ENCODE assay signal across 20 mouse cellular contexts in the genomic region with DNA sequence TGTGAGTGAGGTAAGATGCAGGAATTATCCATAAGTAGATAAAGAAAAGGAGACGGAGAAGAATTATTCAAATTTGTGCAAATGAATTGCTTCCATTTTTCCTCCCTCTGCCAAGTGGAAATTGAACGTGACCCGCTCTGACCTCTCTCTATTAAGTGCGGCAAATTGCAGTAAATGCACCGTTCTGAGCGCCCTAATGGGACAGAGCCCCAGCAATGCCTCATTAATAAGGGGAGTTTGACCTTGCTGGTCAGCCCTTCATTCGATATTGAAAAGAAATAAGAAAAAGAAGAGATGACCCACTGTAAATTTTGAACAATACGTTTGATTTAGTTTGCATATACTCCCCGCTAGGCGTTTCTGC.
DNase-seq lines count a peak whose midpoint lies in the region; ATAC-seq and TF ChIP-seq lines count a peak whose summit lies in the region.
"Had no signal": no experiment of that assay in that cellular context is flagged by ENCODE, and none has a peak within 500 bp of the region (broad histone marks: within the 10 kb centered on the region; RNA-seq: fewer than 3 reads in every experiment).

No protein-coding gene starts in this region.

- H3K4me1 ChIP-seq in limb, embryonic 13.5 days: 0 out of 2 replicates have a peak, but pooled peaks cover 5% of the 10 kb centered on the region
- peaks cover 12% of the 10 kb centered on the region for H3K4me1 ChIP-seq in limb, embryonic 10.5 days
- H3K4me1 ChIP-seq in hindbrain, embryonic 14.5 days (replicated peaks; ENCODE audit: control insufficient read depth, insufficient read depth, low read length): 0 out of 2 replicates have a peak, but pooled peaks cover 3% of the 10 kb centered on the region
- H3K4me1 ChIP-seq in neural tube, embryonic 14.5 days (ENCODE audit: control insufficient read depth, insufficient read depth, low read length): peaks cover 4% of the 10 kb centered on the region; the same call in 1 of the 2 replicates
- H3K4me1 ChIP-seq in kidney, adult 2 months (ENCODE audit: control insufficient read depth, insufficient read depth, low read length): no peaks in the 10 kb centered on the region

- no peak overlapping the region for H3K9ac ChIP-seq in limb, embryonic 13.5 days
- no peak overlapping the region for H3K9ac ChIP-seq in hindbrain, embryonic 14.5 days
- no peak overlapping the region for H3K9ac ChIP-seq in neural tube, embryonic 14.5 days (replicated peaks; ENCODE audit: low read depth, low read length)
- H3K9ac ChIP-seq: liver, embryonic 14.5 days had no signal

- 0 out of 2 replicates have a peak overlapping the region, but pooled peaks have one; percentile 4 for H3K4me2 ChIP-seq in limb, embryonic 13.5 days (replicated peaks)
- H3K4me2 ChIP-seq in hindbrain, embryonic 14.5 days (replicated peaks): peak overlapping the region; percentile 31
- peak overlapping the region; percentile 23; the same call in 1 of the 2 replicates for H3K4me2 ChIP-seq in neural tube, embryonic 14.5 days (ENCODE audit: low read depth, low read length)

- H3K27ac ChIP-seq in limb, embryonic 13.5 days: no peak overlapping the region
- H3K27ac ChIP-seq in limb, embryonic 10.5 days: no peak overlapping the region
- peak overlapping the region; percentile 40; the same call in 1 of the 2 replicates for H3K27ac ChIP-seq in hindbrain, embryonic 14.5 days
- H3K27ac ChIP-seq in neural tube, embryonic 14.5 days (ENCODE audit: low read depth, low read length): no peak overlapping the region
- no peak overlapping the region for H3K27ac ChIP-seq in kidney, adult 2 months (ENCODE audit: insufficient read depth, low read depth, low read length)
- H3K27ac ChIP-seq: layer of hippocampus, adult 2 months; left cerebral cortex, adult 2 months; liver, embryonic 14.5 days had no signal

- no peak overlapping the region for H3K4me3 ChIP-seq in limb, embryonic 13.5 days
- H3K4me3 ChIP-seq in limb, embryonic 10.5 days: no peak overlapping the region
- no peak overlapping the region for H3K4me3 ChIP-seq in hindbrain, embryonic 14.5 days (replicated peaks; ENCODE audit: low read length)
- no peak overlapping the region for H3K4me3 ChIP-seq in neural tube, embryonic 14.5 days (ENCODE audit: low read depth, low read length)
- H3K4me3 ChIP-seq in kidney, adult 2 months (ENCODE audit: insufficient read depth, low read depth, low read length): no peak overlapping the region
- H3K4me3 ChIP-seq: layer of hippocampus, adult 2 months; left cerebral cortex, adult 2 months; myocyte had no signal

- H3K36me3 ChIP-seq in limb, embryonic 13.5 days: no peaks in the 10 kb centered on the region
- no peaks in the 10 kb centered on the region for H3K36me3 ChIP-seq in limb, embryonic 10.5 days
- H3K36me3 ChIP-seq in hindbrain, embryonic 14.5 days (replicated peaks; ENCODE audit: control insufficient read depth, insufficient read depth): no peaks in the 10 kb centered on the region
- H3K36me3 ChIP-seq in neural tube, embryonic 14.5 days (ENCODE audit: control insufficient read depth, insufficient read depth, low read length): no peaks in the 10 kb centered on the region
- H3K36me3 ChIP-seq in kidney, adult 2 months (ENCODE audit: control insufficient read depth, insufficient read depth, low read length): no peaks in the 10 kb centered on the region
- H3K36me3 ChIP-seq: G1E had no signal

- no peak for TF ChIP-seq POLR2A in kidney, adult 2 months (IDR thresholded peaks at IDR 0.05; ENCODE audit: low read depth, low read length)

- peak; percentile 17 for DNase-seq in embryo, embryonic 10 days (ENCODE audit: low spot score)
- no peak for DNase-seq in embryo, embryonic 9.5 days (ENCODE audit: extremely low spot score)
- no peak for DNase-seq in limb, embryonic 10.5 days (ENCODE audit: low spot score)
- no peak for DNase-seq in hindbrain, embryonic 14.5 days (ENCODE audit: low spot score)
- no peak for DNase-seq in right cerebral cortex, postnatal 25 days
- no peak for DNase-seq in kidney, adult 2 months
- DNase-seq: cerebellum, postnatal 10 days; heart, postnatal 4 days; kidney, adult 11 months; kidney, postnatal 10 days; right cerebral cortex, postnatal 4 days; thymus, postnatal 36 days had no signal

- 60% methylated on average over 10 of the region's 10 CpGs for WGBS in limb, embryonic 13.5 days
- WGBS in limb, embryonic 10.5 days: 77% methylated on average over 10 of the region's 10 CpGs
- 25% methylated on average over 10 of the region's 10 CpGs for WGBS in hindbrain, embryonic 14.5 days
- 26% methylated on average over 10 of the region's 10 CpGs for WGBS in neural tube, embryonic 14.5 days
- WGBS in kidney, adult 2 months: 68% methylated on average over 10 of the region's 10 CpGs

- ATAC-seq in limb, embryonic 13.5 days (ENCODE audit: low FRiP score, low read depth): no peak
- no peak for ATAC-seq in hindbrain, embryonic 14.5 days (ENCODE audit: low FRiP score)
- ATAC-seq in neural tube, embryonic 14.5 days (ENCODE audit: low read depth): no peak
- ATAC-seq: CD4-positive, CD25-positive, alpha-beta regulatory T cell, adult 4 months had no signal

- no peaks in the 10 kb centered on the region for H3K9me3 ChIP-seq in limb, embryonic 13.5 days
- no peaks in the 10 kb centered on the region for H3K9me3 ChIP-seq in limb, embryonic 10.5 days (replicated peaks)
- no peaks in the 10 kb centered on the region for H3K9me3 ChIP-seq in hindbrain, embryonic 14.5 days (ENCODE audit: control insufficient read depth, low read length)
- no peaks in the 10 kb centered on the region for H3K9me3 ChIP-seq in neural tube, embryonic 14.5 days (ENCODE audit: control insufficient read depth, low read length)

- no peak for TF ChIP-seq CTCF in kidney, adult 2 months (conservative IDR thresholded peaks at IDR 0.05; ENCODE audit: insufficient read depth, insufficient read length, low read depth, low read length)

- no peaks in the 10 kb centered on the region for H3K27me3 ChIP-seq in limb, embryonic 13.5 days
- no peaks in the 10 kb centered on the region for H3K27me3 ChIP-seq in limb, embryonic 10.5 days (ENCODE audit: low read depth, poor library complexity, severe bottlenecking)
- no peaks in the 10 kb centered on the region for H3K27me3 ChIP-seq in hindbrain, embryonic 14.5 days (ENCODE audit: control insufficient read depth, insufficient read depth, low read length)
- no peaks in the 10 kb centered on the region for H3K27me3 ChIP-seq in neural tube, embryonic 14.5 days (ENCODE audit: control insufficient read depth, insufficient read depth, low read length)
- no peaks in the 10 kb centered on the region for H3K27me3 ChIP-seq in kidney, adult 2 months (replicated peaks; ENCODE audit: control insufficient read depth, insufficient read depth, low read length)
